Mouse (Mus musculus): ENCODE results near the gene Src.
"Not testable (repeated sequence)": the region's sequence is repeated elsewhere in the genome, so short reads cannot be mapped to it uniquely, and the experiment has no call there.

Gene Src

GRCm38 (mm10) chr2:157472469-157472868, 54.2 kb downstream of the Src start:
- no peak for DNase-seq (ENCODE audit: extremely low spot score, low read depth, low spot score)

GRCm38 (mm10) chr2:157474269-157474729, 56.1 kb downstream of the Src start:
- DNase-seq (ENCODE audit: extremely low spot score, low read depth, low spot score) = no peak

GRCm38 (mm10) chr2:157475437-157476379, 57.5 kb downstream of the Src start:
- DNase-seq (ENCODE audit: extremely low spot score, low read depth, low spot score) = no peak

GRCm38 (mm10) chr2:157478651-157479050, 60.4 kb downstream of the Src start:
- no peak for DNase-seq (ENCODE audit: extremely low spot score, low read depth, low spot score)

- no peak for DNase-seq (ENCODE audit: extremely low spot score, low read depth, low spot score)
Observed at GRCm38 (mm10) chr2:157479858-157480568, 61.8 kb downstream of the Src start.

DNA sequence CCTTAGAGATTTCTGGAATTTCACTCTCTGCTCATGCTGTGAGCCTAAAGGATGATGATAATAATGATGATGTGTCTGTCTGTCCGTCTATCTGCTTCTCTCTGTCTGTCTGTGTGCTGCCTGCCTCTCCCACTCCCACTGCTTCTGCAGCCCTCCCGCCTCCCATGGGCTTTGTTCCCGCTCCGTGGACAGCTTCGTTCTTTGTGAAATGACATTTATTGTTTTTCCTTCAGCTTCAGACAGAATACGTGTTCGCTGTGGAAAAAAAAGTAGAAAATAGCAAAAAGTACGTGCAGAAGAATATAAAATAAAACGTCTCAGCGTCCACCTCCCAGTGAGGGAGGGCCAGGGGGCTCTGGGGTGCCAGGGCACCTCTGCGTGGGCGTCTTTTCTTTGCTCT, 64.5 kb downstream of the Src start:
- DNase-seq (ENCODE audit: extremely low spot score, low read depth, low spot score) = no peak

DNA sequence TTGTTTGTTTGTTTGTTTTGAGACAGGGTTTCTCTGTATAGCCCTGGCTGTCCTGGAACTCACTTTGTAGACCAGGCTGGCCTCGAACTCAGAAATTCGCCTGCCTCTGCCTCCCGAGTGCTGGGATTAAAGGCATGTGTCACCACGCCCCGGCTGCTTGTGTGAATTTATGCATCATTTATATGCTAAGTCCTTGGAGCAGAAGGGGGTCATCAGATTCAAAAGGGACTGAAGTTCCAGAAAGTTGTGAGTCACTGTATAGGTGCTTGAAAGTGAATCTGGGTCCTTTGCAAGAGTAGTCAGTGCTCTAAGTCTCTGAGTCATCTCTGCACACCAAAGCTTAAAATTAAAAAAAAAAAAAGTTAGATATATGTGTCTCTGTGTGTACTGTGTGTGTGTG, 68.3 kb downstream of the Src start:
- not testable (repeated sequence) for DNase-seq (ENCODE audit: extremely low spot score, low read depth, low spot score)

DNA sequence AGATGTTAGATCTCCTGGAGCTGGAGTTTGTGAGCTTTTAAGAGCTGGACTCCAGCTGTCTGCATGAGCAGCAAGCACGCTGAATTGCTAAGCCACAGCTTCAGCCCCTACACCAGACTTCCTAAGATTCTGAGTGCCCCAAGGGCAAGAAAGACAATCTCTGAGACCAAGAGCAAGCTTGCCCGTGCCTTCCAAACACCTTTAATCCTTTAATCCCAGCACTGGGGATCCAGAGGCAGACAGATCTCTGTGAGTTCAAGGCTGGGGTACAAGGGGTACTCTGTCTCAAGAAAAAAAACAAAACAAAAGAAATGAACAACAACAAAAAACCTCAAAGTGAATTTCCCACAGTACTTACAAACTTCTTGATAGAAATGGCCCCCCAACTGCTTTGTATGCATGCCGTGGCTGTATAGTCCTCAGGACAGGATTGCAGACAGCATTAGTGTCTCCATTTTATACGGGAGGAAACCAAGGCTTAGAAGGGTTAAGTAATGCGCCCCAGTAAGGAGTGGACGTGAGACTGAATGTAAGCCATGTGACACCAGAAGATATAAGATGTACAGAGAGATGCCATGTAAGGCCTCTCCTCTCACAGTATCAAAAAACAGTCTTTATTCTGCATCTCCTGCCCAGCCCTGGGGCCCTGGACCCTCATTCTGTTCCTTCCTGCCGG, 68.9 kb downstream of the Src start:
- no peak for DNase-seq (ENCODE audit: extremely low spot score, low read depth, low spot score)

DNA sequence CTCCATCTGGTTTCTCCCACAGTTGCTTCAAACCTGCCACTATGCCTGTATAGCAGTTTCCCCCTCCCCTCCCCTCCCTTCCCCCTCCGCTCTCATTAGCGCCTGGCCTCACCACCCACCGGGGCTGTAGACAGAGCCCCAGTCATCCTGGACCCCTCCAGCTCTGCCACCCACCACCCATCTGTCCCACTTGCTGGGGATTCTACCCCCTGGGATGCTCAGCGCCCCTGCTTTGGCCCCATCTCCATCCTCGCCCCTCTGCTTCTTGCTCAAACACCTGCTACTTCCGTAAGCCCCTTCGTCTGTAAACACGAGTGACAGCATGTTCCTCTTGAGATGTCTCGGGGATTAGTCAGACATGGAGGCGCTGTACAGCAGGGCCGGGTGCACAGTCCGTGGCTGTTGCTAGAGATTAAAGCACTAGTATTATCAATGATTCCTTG, 69.5 kb downstream of the Src start:
- no peak for DNase-seq (ENCODE audit: extremely low spot score, low read depth, low spot score)

DNA sequence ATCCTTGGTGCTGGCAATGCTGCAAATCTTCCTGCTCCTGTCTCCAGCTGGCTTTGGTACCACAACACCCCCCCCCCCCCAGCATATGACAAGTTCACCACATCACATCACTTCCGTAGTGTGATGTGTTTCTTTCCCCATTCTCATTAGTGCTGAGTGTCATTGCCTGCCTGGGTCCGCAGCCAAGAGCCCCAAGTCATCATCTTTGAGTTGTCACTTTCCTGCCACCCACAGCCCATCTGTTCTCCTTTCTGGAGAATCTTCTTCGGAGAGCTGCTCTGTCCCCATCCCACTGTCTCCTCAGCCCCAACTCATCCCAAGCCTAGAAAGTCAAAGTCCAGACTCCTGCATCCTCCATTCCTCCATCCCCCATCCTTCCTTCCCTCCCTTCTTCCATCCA, 75.0 kb downstream of the Src start:
- DNase-seq (ENCODE audit: extremely low spot score, low read depth, low spot score) = no peak

GRCm38 (mm10) chr2:157498529-157498928, 80.3 kb downstream of the Src start:
- no peak for DNase-seq (ENCODE audit: extremely low spot score, low read depth, low spot score)

- no peak for DNase-seq (ENCODE audit: extremely low spot score, low read depth, low spot score)
Observed at GRCm38 (mm10) chr2:157500364-157500763, 82.1 kb downstream of the Src start.

DNA sequence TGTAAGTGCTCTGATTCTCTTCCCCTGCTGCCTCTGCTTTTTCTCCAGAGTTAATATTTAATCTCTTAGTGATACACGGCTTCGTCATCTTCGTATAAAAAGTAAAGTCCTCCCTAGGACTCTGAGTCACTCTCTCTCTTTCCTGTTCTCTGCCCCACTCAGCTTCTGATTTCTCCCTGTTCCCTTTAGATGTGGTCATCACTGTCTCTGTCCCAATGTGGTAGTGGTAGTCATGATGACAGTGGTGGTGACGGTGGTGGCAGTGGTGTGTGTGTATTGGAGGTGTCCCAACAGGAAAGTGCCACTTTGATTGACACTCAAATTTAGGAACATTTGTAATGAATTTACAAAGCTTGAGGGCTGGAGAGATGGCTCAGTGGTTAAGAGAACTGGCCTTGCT, 83.1 kb downstream of the Src start:
- DNase-seq (ENCODE audit: extremely low spot score, low read depth, low spot score) = no peak

- no peak for DNase-seq (ENCODE audit: extremely low spot score, low read depth, low spot score)
Observed at GRCm38 (mm10) chr2:157506779-157507178, 88.5 kb downstream of the Src start.

DNA sequence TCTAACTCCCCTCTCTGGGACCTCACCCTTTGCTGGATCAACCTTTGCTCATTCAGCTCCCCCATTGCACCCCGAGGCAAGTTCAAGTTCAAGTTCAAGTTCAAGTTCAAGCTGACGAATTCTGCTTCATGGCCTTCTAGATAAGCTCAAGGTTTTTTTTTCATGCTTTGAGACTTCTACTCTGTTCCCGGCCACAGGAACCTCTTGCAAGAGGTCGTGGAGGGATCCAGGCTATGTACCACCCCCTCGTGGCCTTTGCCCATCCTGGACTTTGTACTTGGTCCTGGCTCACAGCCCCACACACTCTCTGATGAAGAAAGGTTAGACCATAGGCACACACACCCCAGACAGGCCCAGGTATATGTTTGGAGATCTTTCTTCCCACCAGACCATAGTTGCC, 90.9 kb downstream of the Src start:
- DNase-seq (ENCODE audit: extremely low spot score, low read depth, low spot score) = no peak

DNA sequence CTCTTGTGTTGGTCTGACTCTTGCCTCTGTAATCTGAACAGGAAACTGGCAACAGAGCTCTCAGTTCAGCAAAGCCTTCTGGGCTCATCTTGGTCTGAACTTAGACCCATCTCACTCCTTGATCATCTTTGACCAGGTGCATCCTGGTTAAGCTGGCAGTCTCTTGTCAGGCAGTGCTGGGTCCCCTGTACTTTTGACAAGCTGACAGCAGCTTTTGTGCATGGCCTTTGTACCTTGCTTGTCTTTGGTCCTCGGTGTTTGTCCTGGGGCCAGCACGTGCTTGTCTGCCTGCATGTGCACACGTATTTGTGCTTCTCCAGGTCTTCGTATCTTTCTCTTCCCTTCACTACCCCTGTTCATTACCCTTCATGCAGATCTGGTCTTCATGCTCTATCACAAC, 91.8 kb downstream of the Src start:
- no peak for DNase-seq (ENCODE audit: extremely low spot score, low read depth, low spot score)

- DNase-seq (ENCODE audit: extremely low spot score, low read depth, low spot score) = no peak
Observed at GRCm38 (mm10) chr2:157512859-157513258, 94.6 kb downstream of the Src start.

DNA sequence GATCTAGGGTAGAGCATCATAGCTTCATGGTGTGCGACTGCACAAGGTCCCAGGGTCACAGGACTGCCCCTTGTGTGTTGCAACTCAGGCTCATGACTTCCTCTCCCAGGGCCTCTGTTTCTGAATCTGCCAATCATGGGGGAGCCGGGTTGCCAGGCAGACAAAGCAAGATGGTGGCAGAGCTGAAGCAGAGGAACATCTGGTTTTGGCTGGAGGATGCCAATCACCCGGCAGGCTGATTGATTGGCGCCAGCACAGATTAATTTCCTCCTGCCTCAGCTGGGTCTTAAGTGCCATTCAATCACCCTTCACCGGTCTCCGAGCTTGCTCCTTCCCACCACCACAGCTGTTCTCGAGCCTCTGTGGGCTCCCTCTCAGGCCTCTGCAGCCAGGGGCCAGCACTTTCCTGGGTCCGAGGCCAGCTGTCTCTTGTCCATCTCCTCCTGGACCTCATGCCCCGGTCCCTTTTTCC, 95.5 kb downstream of the Src start:
- no peak for DNase-seq (ENCODE audit: extremely low spot score, low read depth, low spot score)

GRCm38 (mm10) chr2:157514353-157514752, 96.1 kb downstream of the Src start:
- DNase-seq (ENCODE audit: extremely low spot score, low read depth, low spot score) = no peak

DNA sequence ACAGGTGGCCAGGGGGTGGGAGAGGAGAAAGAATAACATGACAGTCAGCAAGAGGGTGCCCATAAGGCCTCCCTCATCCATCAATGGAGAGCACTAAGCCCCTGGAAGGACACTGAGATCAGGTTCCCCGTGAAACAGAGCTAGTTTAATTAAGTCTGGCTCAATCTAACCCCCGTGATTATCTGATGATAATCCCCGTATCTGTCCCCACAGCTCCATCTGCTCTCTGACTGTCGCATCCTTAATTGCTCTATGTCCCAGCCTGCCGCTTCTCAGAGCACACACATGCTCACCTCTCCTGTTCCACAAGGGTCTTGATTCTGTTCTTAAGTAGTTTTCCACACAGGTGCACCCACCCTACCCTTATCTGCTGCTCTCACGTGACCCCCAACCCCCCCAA, 99.3 kb downstream of the Src start:
- no peak for DNase-seq (ENCODE audit: extremely low spot score, low read depth, low spot score)

DNA sequence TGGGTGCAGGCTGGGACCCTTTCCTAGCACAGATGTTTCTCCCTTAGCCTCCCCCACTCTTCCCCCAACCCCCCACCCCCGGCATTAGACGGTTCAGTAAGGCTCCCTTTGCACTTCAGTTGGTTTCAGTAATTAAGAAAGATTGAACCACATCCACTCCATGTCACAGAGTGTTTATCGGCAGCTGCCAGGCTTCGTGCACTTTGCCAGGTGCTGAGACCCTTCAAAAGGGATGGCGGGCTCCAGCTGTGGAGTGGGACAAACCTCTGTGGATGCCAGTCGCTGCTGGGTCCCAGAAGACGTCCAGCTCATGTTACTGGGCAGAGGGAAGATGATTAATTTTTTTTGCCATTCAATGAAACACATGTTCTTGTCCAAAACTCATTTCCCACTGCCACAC, 100.2 kb downstream of the Src start:
- no peak for DNase-seq (ENCODE audit: extremely low spot score, low read depth, low spot score)

All from hindlimb bud, embryonic 11.5 days (tissue).